Mouse (Mus musculus): ENCODE results near the gene Pex13. TPM values are rescaled to one million over a fixed set of nuclear protein-coding genes. Genes with fewer than 3 reads are reported as not detected.

Gene Pex13
- polyA plus RNA-seq, 1 experiment, result 43.2 TPM

Other genes with a start within 250 kb of the Pex13 start
- 53.7 and 54.2 TPM in 2 replicates for gene Ahsa2, start 167.9 kb downstream of the Pex13 start, polyA plus RNA-seq (2011; ENCODE audit: insufficient read length, low read depth, missing spikeins)
- gene 1700093K21Rik, start 144.8 kb downstream of the Pex13 start, polyA plus RNA-seq (2011; ENCODE audit: insufficient read length, low read depth, missing spikeins), result not detected in 2 replicates
- gene 0610010F05Rik, start 32.3 kb downstream of the Pex13 start, polyA plus RNA-seq (2011; ENCODE audit: insufficient read length, low read depth, missing spikeins), result 25.1 and 32.3 TPM in 2 replicates
- 28.2 and 44.8 TPM in 2 replicates for gene Pus10, start 285 bp downstream of the Pex13 start, polyA plus RNA-seq (2011; ENCODE audit: insufficient read length, low read depth, missing spikeins)
- gene Rel, start 105.0 kb upstream of the Pex13 start, polyA plus RNA-seq (2011; ENCODE audit: insufficient read length, low read depth, missing spikeins), result 5.8 and 6.8 TPM in 2 replicates
- gene Papolg, start 229.3 kb upstream of the Pex13 start, polyA plus RNA-seq (2011; ENCODE audit: insufficient read length, low read depth, missing spikeins), result 14.1 and 16.2 TPM in 2 replicates

All from embryonic fibroblast, embryonic 13.5 days (primary cell).